Mouse (Mus musculus) lung, postnatal 25 days (tissue): Measurements from ENCODE around the gene Hist1h2bf.
"Not testable (repeated sequence)": the region's sequence is repeated elsewhere in the genome, so short reads cannot be mapped to it uniquely, and the experiment has no call there.

Source experiments
- DNase-seq: peaks from one replicate; pipeline ENCODE4 v3.0.0; 2022; ENCODE audit warnings: low spot score

Hist1h2bf gene

DNA sequence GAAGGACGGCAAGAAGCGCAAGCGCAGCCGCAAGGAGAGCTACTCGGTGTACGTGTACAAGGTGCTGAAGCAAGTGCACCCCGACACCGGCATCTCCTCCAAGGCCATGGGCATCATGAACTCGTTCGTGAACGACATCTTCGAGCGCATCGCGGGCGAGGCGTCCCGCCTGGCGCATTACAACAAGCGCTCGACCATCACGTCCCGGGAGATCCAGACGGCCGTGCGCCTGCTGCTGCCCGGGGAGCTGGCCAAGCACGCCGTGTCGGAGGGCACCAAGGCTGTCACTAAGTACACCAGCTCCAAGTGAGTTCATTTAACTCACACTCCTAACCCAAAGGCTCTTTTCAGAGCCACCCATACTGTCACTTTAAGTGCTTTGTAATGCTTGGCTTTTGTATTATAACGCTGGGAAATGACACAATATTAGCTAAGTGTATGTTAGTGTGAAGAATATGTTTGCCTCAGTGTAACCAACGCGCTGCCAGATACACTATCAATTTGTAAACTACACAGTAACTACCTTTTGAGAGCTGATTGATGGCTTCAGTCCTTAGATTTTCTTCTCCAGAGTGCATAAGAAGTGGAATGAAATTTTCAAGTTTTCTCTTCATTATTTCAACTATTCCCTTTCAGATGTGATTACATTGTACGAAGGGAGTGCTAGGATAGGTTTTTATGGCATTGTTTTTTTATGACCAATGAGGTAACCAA, 2.3 kb downstream of the Hist1h2bf start:
- not testable (repeated sequence) for DNase-seq

GRCm38 (mm10) chr13:23571022-23571503, 2.9 kb downstream of the Hist1h2bf start, which contains the start of the genes Hist1h2ae and Hist1h2bg:
TSS of gene Hist1h2ae (minus strand) at chr13:23571220.
TSS of gene Hist1h2bg (plus strand) at chr13:23571396.
- DNase-seq, result peak; percentile 93

DNA sequence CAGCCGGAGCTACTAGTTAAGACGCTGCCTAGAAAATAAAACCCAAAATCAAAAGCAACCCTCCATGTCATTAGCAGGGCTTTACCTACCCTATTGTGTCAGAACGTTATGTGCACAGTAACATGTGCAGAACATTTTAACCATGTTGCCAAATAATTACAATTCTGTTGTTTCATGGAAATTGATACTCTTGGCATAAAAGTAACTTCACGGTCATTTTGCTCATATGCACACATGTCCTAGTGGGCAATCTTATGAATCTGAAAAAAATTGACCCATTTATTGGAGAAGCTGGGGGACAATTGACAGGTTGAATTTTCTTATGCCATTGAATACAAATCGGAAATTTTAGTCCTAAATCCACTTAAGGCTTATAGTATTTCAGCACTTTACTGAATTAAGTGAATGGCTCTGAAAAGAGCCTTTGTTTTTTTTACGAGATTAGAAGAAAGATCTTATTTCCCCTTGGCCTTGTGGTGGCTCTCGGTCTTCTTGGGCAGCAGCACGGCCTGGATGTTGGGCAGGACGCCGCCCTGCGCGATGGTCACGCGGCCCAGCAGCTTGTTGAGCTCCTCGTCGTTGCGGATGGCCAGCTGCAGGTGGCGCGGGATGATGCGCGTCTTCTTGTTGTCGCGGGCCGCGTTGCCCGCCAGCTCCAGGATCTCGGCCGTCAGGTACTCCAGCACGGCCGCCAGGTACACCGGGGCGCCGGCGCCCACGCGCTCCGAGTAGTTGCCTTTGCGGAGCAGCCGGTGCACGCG, 3.6 kb downstream of the Hist1h2bf start:
- DNase-seq, result not testable (repeated sequence)

- DNase-seq, result no peak
Measured at GRCm38 (mm10) chr13:23564482-23564881, 9.5 kb downstream of the Hist1h2bf start.

- DNase-seq, result no peak
Measured at GRCm38 (mm10) chr13:23562699-23563462, 11.1 kb downstream of the Hist1h2bf start.

DNA sequence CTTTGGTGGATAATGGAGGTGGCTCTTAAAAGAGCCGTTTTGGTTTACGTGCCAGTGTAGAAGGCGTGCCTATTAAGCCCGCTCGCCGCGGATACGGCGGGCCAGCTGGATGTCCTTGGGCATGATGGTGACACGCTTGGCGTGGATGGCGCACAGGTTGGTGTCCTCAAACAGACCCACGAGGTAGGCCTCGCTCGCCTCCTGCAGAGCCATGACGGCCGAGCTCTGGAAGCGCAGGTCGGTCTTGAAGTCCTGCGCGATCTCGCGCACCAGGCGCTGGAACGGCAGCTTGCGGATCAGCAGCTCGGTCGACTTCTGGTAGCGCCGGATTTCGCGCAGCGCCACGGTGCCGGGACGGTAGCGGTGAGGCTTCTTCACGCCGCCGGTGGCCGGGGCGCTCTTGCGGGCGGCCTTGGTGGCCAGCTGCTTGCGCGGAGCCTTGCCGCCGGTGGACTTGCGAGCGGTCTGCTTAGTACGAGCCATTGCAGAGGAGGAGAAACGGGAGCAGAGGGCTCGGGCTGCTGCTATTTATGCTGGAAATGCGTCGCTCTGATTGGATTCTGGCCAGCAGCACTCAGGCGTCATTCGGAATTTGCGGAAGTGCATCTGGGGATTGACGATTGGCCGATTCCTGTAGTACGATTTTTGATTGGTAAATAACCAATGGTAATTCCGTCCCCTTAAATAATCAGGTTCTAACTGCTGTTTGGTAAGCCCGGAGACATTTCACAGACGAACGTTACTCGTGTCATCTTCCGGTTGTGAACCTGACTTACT, 11.9 kb downstream of the Hist1h2bf start, which contains the start of gene Hist1h3e:
Gene Hist1h3e, minus strand, starts transcription at position 487 of the 777 bp plus-strand sequence.
- DNase-seq, result peak; percentile 96

DNA sequence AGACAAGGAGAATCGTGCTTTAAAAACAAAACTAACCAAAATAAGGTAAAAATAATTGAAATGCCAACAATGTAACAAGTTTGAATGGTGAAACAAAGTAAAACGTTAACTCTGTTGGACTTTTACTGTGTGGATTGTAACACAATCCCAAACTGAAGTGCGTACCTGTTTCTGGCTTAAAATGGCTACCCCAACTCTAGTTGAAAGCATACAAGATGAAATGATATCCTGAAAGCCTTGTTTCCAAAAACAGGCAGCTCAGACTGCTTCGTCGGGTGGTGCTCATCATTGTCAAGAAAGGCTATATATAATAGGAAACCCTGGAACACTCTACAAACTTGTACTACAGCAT, 12.5 kb downstream of the Hist1h2bf start:
- not testable (repeated sequence) for DNase-seq

DNA sequence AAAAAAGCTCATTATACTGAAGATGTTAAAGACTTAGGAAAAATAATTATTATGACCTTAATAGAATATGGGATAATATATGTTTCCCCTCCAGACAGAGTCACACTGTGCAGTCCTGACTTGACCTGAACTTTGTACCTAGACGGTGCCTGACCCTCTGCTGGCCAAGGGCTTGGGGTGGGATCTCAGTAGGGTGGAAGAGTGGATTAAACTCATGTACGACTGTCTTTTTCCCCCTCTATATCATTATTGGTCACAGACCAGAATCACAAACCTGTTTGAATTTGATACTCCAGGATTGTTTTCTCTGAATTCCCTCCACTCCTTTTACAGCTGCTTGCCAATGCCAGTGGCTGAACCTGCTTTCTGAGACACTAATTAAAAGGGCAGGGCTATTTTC, 13.3 kb downstream of the Hist1h2bf start:
- DNase-seq, result not testable (repeated sequence)

GRCm38 (mm10) chr13:23556906-23557305, 17.1 kb downstream of the Hist1h2bf start:
- no peak for DNase-seq

DNA sequence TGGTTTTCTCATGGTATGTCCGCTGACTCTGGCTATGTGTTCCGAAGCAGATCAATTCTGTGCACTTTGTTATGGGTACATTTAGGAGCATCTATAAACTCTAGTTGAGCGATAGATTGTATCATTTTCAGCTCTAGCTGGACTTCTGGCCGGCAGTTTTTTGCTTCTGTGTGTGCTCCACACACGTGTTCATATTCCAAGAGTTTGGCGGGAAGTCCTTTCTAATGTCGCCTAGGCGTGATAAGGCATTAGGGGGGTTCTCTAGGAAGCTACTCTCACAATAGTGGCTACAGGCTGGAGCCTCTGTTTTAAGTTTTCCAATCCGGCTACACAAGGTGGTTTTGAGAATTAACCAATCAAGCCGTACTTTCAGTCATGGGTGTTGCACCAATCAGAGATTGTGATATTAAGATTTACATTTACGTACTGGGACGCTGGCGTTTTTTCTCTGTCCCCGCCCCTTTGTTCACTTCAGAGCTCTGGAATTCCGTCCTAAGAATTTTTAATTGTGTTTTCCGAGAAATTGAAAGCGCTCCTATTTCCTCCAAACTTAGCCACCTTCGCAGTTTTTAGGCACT, 18.1 kb downstream of the Hist1h2bf start:
- DNase-seq, result peak; percentile 92

DNA sequence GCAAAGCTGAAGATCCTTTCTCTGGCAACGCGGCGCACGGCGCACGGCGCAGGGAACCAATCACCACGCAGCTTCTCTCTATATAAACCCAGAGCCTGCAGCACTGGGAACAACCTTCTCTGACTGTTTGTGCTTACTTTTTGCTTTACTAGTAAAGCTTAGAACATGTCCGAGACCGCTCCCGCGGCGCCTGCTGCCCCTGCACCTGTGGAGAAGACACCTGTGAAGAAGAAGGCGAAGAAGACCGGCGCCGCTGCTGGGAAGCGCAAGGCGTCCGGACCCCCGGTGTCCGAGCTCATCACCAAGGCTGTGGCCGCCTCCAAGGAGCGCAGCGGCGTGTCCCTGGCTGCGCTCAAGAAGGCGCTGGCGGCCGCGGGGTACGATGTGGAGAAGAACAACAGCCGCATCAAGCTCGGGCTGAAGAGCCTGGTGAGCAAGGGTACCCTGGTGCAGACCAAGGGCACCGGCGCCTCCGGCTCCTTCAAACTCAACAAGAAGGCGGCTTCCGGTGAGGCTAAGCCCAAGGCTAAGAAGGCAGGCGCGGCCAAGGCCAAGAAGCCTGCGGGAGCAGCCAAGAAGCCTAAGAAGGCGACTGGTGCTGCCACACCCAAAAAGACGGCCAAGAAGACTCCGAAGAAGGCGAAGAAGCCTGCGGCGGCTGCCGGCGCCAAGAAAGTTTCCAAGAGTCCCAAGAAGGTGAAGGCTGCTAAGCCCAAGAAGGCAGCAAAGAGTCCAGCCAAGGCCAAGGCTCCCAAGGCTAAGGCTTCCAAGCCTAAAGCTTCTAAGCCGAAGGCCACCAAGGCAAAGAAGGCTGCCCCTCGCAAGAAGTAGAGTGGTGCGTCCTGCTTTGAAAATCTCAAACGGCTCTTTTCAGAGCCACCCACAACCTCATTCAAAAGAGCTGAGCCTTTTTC, 18.8 kb downstream of the Hist1h2bf start:
- peak; percentile 80 for DNase-seq

DNA sequence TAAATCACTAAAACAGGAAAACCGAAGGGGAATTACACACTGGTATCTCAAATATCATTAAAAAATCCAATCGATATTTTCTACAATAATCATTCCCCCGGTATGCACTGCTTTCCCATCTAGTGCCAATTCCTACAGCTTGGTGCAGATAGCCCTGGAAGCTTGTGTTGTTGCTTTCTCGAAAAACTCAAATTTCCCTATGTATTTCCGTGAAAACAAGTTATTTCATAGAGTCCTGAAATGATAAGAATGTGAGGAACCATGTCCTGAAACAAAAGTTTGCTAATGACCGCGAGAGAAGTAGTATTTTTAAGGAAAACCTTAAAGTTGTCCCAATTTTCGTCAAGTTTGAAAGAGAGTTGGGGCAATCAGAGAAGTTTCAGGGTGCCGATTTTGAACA, 19.6 kb downstream of the Hist1h2bf start:
- no peak for DNase-seq

GRCm38 (mm10) chr13:23552962-23553361, 21.0 kb downstream of the Hist1h2bf start, which contains the start of gene Hist1h1d:
TSS of gene Hist1h1d (plus strand) at chr13:23553262.
- DNase-seq, result no peak

GRCm38 (mm10) chr13:23551931-23552914, 21.8 kb downstream of the Hist1h2bf start:
- no peak for DNase-seq

DNA sequence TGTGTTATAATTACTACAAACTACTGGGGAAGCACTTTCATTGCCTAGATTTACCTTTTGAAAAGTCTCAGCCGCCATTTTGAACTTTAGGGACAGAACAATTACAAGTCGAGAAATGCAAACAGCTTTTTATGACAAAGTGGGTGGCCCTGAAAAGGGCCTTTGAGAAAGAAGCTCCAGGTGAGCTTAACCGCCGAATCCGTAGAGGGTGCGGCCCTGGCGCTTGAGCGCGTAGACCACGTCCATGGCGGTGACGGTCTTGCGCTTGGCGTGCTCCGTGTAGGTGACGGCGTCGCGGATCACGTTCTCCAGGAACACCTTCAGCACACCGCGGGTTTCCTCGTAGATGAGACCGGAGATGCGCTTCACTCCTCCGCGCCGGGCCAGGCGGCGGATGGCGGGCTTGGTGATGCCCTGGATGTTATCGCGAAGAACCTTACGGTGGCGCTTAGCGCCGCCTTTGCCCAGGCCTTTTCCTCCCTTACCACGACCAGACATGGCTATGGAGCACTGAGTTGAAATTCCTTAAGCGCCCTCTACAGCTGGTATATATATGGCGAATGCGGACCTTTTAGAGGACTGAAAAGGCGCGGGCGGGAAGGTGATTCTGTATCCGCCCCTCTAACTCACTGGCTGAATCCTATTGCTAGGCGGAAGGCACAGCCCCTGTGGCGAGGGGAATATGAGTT, 22.7 kb downstream of the Hist1h2bf start, which contains the start of gene Hist1h4f:
Gene Hist1h4f, minus strand, starts transcription at position 503 of the 689 bp plus-strand sequence.
- peak; percentile 89 for DNase-seq

GRCm38 (mm10) chr13:23550761-23551145, 23.2 kb downstream of the Hist1h2bf start:
- no peak for DNase-seq

- DNase-seq, result no peak
Measured at GRCm38 (mm10) chr13:23546694-23547093, 27.3 kb downstream of the Hist1h2bf start.

DNA sequence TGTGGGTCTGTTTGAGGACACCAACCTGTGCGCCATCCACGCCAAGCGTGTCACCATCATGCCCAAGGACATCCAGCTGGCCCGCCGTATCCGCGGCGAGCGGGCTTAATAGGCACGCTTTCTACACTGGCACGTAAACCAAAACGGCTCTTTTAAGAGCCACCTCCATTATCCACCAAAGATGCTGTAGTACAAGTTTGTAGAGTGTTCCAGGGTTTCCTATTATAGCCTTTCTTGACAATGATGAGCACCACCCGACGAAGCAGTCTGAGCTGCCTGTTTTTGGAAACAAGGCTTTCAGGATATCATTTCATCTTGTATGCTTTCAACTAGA, 29.2 kb downstream of the Hist1h2bf start:
- not testable (repeated sequence) for DNase-seq
